In genomic region chr17:48427852-48428530, GRCm38 (mm10) we compare ENCODE assay signal across 7 mouse cellular contexts. TPM values are rescaled to one million over a fixed set of nuclear protein-coding genes. Genes with fewer than 3 reads are reported as not detected.
DNase-seq lines count a peak whose midpoint lies in the region; ATAC-seq and TF ChIP-seq lines count a peak whose summit lies in the region.

No protein-coding gene starts in this region.

- H3K27ac ChIP-seq in limb, embryonic 15.5 days = peak overlapping the region; percentile 57; the same call in 1 of the 2 replicates
- peak overlapping the region; percentile 85 for H3K27ac ChIP-seq in thymus, adult 2 months (ENCODE audit: control insufficient read depth, insufficient read depth, low read length)

- DNase-seq in kidney, postnatal 4 days = peak; percentile 37 to 59
- DNase-seq in kidney, postnatal 36 days = no peak
- peak; percentile 52 for DNase-seq in thymus, adult 2 months
- DNase-seq in frontal cortex, adult 2 months (ENCODE audit: extremely low spot score in 1 of 2, low spot score in 1 of 2) = no peak
- DNase-seq in urinary bladder, postnatal 25 days (ENCODE audit: low spot score) = no peak

- 57% methylated on average over 11 of the region's 11 CpGs for WGBS in limb, embryonic 15.5 days
- WGBS in thymus, adult 2 months = 19% methylated on average over 11 of the region's 11 CpGs

- no peak overlapping the region for H3K9ac ChIP-seq in limb, embryonic 15.5 days

- TF ChIP-seq CTCF in thymus, adult 2 months (IDR thresholded peaks at IDR 0.05; ENCODE audit: borderline replicate concordance, control insufficient read depth, extremely low read depth, insufficient read depth, low read length, poor library complexity) = no peak

- no peaks in the 10 kb centered on the region for H3K9me3 ChIP-seq in limb, embryonic 15.5 days

- no peak for TF ChIP-seq POLR2A in thymus, adult 2 months (IDR thresholded peaks at IDR 0.05; ENCODE audit: control insufficient read depth, extremely low read depth, insufficient read depth, low read length, poor library complexity)

- H3K4me2 ChIP-seq in limb, embryonic 15.5 days = no peak overlapping the region

- peak; percentile 42 for ATAC-seq in activated CD4-positive, CD25-positive, alpha-beta regulatory T cell, adult 4 months
- no peak for ATAC-seq in limb, embryonic 15.5 days (ENCODE audit: insufficient number of reproducible peaks, low FRiP score, low TSS enrichment, low read depth)

- H3K27me3 ChIP-seq in limb, embryonic 15.5 days = no peaks in the 10 kb centered on the region
- H3K27me3 ChIP-seq in thymus, adult 2 months (ENCODE audit: control insufficient read depth, insufficient read depth, low read length) = no peaks in the 10 kb centered on the region

- no peak overlapping the region for H3K4me3 ChIP-seq in limb, embryonic 15.5 days
- no peak overlapping the region for H3K4me3 ChIP-seq in thymus, adult 2 months (ENCODE audit: control insufficient read depth, insufficient read depth, low read length)

- no peaks in the 10 kb centered on the region for H3K36me3 ChIP-seq in limb, embryonic 15.5 days
- H3K36me3 ChIP-seq in thymus, adult 2 months (ENCODE audit: control insufficient read depth, insufficient read depth, low read length) = no peaks in the 10 kb centered on the region

- H3K4me1 ChIP-seq in limb, embryonic 15.5 days = peaks cover 23% of the 10 kb centered on the region
- H3K4me1 ChIP-seq in thymus, adult 2 months (replicated peaks; ENCODE audit: control insufficient read depth, insufficient read depth, low read length) = peaks cover 38% of the 10 kb centered on the region

RNA-seq across cellular contexts. Expression of gene Apobec2, which starts 4.7 kb away (rescaled TPM):
- 1 to 10 TPM; 2.8 to 3.0 TPM for polyA plus RNA-seq in activated CD4-positive, CD25-positive, alpha-beta regulatory T cell, adult 4 months (2017; shearing (Covaris generic))
- 26.8 and 97.4 TPM in 2 replicates for polyA plus RNA-seq in limb, embryonic 15.5 days (2015; fragmentation: Nextera tagmentation; extraction: Ambion mirVana)
- polyA plus RNA-seq in thymus, adult 2 months (2012; rRNA removed) = 0.99 and 7.6 TPM in 2 replicates
- polyA plus RNA-seq in frontal cortex, adult 2 months (2012; rRNA removed) = 0.08 and 0.21 TPM in 2 replicates

RNA-seq across cellular contexts. Expression of gene Oard1, which starts 18.2 kb away (rescaled TPM):
- 10 to 100 TPM; 80.8 to 86.1 TPM for polyA plus RNA-seq in activated CD4-positive, CD25-positive, alpha-beta regulatory T cell, adult 4 months (2017; shearing (Covaris generic))
- 38.4 and 40.3 TPM in 2 replicates for polyA plus RNA-seq in limb, embryonic 15.5 days (2015; fragmentation: Nextera tagmentation; extraction: Ambion mirVana)
- polyA plus RNA-seq in thymus, adult 2 months (2012; rRNA removed) = 12.0 TPM in 2 replicates
- 17.5 and 20.7 TPM in 2 replicates for polyA plus RNA-seq in frontal cortex, adult 2 months (2012; rRNA removed)

RNA-seq across cellular contexts. Expression of gene Nfya, which starts 18.3 kb away (rescaled TPM):
- polyA plus RNA-seq in activated CD4-positive, CD25-positive, alpha-beta regulatory T cell, adult 4 months (2017; shearing (Covaris generic)) = 10 to 100 TPM in 1 of 2 experiments, 1 to 10 TPM in 1; 9.6 to 11.9 TPM
- 13.6 and 13.9 TPM in 2 replicates for polyA plus RNA-seq in limb, embryonic 15.5 days (2015; fragmentation: Nextera tagmentation; extraction: Ambion mirVana)
- polyA plus RNA-seq in thymus, adult 2 months (2012; rRNA removed) = 210 and 244 TPM in 2 replicates
- polyA plus RNA-seq in frontal cortex, adult 2 months (2012; rRNA removed) = 31.2 and 35.5 TPM in 2 replicates

RNA-seq across cellular contexts. Expression of gene Tspo2, which starts 23.3 kb away (rescaled TPM):
- polyA plus RNA-seq in activated CD4-positive, CD25-positive, alpha-beta regulatory T cell, adult 4 months (2017; shearing (Covaris generic)) = 1 to 10 TPM in 1 of 2 experiments, not detected in 1; 3.6 TPM
- 1.8 and 3.0 TPM in 2 replicates for polyA plus RNA-seq in limb, embryonic 15.5 days (2015; fragmentation: Nextera tagmentation; extraction: Ambion mirVana)
- polyA plus RNA-seq in thymus, adult 2 months (2012; rRNA removed) = 0.22 and 0.31 TPM in 2 replicates
- polyA plus RNA-seq in frontal cortex, adult 2 months (2012; rRNA removed) = 0.06 TPM in 1 of 2 replicates, not detected in the other

RNA-seq across cellular contexts. Expression of gene Unc5cl, which starts 26.7 kb away (rescaled TPM):
- polyA plus RNA-seq in activated CD4-positive, CD25-positive, alpha-beta regulatory T cell, adult 4 months (2017; shearing (Covaris generic)) = 10 to 100 TPM; 19.0 to 19.1 TPM
- 0.06 and 0.14 TPM in 2 replicates for polyA plus RNA-seq in limb, embryonic 15.5 days (2015; fragmentation: Nextera tagmentation; extraction: Ambion mirVana)
- 68.1 and 72.7 TPM in 2 replicates for polyA plus RNA-seq in thymus, adult 2 months (2012; rRNA removed)
- polyA plus RNA-seq in frontal cortex, adult 2 months (2012; rRNA removed) = 0.08 TPM in 1 of 2 replicates, not detected in the other

Comparison
In these comparisons a context has a peak if more than half of its experiments do, and no peak if none do; other contexts are left out.
1. DNase-seq: peak in kidney, postnatal 4 days (2 of 2) and thymus, adult 2 months (single experiment); none in kidney, postnatal 36 days (0 of 2), frontal cortex, adult 2 months (0 of 2) and urinary bladder, postnatal 25 days (single experiment).